Mouse (Mus musculus) testis, postnatal 14 days (tissue): ENCODE measurements at regions not wholly inside any gene's neighbourhood (a gene's known extent, or its start where the extent isn't known, plus 50 kb on each side); places are given as distances from the start of the nearest gene placed in this dataset.

Source experiments
- DNase-seq: peaks from one replicate; pipeline ENCODE4 v3.0.0; 2021; ENCODE audit warnings: low spot score

DNA sequence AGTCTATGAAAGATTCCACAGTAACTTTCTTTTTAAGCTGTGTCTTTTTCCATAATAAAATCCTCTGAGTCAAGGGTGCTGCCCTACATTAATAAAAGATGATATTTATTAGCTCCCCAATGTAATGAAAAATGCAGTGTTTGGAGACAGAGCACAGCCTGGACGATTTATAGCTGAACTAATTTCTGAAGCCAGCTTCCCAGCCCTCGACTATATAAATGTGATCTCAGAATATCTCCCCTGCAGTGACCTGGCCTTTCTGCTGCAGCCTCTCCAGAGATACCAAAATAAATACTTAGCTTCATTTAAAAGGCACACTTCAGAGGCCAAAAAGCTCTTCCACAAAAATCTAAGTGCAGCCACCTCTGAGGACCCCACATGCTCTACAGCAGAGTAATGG is 534.7 kb downstream of the Zfp619 start:
- no peak for DNase-seq

DNA sequence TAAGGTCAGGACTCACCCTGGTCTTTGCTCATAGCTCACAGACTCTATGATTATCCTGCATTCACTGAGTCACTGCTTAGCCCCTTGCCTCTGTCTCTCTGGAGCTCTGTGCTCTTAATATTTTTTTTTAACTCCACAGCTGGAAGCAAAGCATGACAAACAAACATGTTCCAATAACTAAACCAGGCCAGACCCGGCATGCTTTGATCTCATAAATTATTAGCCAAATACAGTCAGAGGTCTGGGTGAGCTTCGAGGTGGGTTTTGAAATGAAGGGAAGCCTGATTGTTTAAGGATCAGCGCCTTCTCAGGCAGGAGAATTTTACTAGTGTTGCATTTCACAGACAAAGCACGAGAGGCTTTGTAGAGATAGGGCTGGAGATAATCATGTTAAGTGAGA is 541.3 kb downstream of the Zfp619 start:
- no peak for DNase-seq

DNA sequence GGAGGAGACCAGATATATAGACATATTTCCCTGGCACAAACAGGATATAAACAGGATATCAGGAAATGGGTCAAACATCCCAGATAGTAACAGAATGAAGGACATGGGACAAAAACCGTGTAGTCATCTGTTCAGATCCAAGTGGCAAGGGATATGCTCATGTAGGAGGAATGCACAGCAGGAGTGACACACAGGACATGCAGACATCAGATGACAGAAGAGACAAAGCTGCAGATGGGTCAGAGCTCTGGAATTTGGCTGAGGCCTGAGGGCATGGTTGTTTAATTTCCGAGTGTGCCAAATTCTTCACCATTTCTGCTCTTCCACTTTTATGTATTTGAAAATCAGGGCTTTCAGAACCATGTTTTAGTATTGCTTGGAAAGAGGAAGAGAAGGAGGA is 547.1 kb downstream of the Zfp619 start:
- no peak for DNase-seq

DNA sequence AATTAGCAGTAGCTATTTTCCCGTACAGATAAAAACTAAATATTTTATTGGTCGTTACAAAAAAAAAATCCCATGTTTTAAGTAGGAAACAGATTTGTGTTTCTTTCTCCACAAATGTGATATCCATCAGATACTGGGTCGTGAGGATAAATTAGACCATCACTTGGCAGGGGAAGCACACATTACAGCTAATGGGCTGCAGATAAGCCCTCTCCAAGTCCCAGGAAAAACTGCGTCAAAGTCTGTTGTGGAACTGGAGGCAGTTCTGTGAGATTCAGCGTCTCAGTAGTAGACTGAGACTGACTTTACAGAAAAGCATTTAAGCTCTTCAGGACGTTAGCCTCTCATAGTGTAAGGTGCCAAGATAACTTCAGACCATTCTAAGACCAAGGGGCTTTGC is 548.0 kb downstream of the Zfp619 start:
- DNase-seq: no peak

DNA sequence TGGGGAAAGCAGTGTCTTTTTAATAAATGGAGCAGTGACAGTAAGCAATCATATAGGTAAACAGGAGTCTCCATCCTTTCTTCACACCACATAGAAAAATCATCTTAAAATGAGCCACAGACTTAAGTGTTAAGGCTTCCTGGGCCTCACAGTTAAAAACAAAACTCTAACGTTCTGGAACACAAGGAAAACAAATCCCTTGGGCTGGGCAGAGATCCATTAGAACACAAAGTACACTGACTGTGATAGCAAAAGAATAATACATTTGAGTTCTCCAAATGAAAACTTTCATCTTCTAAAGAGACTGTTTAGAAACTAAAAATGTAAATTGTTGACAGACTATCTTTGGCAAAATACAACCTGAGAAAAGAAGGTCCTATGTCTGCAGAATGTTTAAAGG is 549.8 kb downstream of the Zfp619 start:
- DNase-seq: peak; percentile 7

DNA sequence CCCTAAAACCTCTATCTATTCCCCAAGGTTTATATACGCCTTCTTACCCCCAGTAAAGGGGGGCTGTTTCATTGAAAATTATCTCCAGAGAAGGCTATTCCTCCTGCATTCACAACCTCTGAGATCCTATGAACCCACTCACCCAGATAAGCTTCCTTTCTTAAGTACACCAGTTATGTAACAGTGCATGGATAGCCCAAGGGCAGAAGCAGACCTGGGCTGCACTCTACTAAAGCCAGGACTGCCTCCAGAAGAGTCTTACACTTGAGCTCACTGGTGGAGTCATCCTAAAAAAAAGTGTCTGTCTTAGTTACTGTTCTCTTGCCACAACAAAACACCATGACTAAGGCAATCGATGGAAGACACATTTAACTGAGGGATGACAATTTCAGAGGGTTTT is 553.7 kb downstream of the Zfp619 start:
- DNase-seq: no peak

DNA sequence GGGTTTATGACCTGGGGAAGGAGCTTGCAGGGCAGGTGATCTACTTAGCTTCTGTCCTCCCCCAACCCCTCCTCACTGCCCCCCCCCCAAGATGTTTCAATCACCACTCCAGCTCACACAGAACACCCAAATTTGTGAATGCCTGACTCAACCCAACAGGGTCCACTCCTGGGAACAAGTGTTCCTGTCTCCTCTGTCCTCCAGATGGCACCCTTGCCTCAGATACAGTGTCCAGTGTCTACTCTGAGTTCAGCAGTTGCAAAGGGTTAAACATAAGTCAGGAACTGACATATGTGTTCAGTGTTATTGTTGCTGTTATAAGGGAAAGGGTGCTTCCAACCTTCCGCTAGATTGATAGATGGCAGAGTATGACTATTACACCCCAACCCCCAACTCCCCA is 554.9 kb downstream of the Zfp619 start:
- no peak for DNase-seq

DNA sequence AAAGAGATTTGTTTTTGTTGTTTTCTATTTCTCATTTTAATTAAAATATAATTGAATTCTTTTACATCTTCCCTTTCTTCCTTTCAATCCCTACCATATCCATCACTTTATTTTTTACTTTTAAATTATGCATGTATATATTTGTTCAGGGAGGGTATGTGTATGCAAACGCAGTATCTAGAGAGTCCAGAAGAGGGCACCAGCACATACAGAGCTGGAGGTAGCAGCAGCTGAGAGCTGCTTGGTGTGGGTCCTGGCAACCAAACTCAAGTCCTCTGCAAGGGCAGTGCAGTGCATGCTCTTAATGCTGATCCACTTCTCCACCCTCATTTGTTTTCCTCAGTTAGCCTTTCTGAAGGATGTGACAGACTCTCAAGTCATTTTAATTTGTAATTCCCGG is 568.7 kb downstream of the Zfp619 start:
- DNase-seq: no peak

DNA sequence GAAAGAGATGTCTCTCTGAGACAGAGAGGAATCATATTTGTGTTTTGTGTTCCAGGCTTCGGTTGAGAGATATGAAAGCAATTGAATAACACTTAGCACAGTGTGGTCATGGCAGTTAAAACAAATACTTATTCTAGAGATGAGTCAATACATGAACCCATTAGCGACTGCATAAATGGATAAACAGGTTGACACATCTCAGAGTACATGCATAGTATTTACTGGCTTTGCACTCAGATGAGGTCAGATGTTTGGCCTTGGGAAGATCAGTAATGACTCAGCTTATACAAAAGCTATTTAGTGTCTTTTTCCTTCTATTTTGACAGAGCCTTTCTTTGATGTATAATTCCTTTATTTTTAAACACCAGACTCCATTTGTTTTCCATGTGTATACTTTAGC is 579.5 kb downstream of the Zfp619 start:
- DNase-seq: no peak

DNA sequence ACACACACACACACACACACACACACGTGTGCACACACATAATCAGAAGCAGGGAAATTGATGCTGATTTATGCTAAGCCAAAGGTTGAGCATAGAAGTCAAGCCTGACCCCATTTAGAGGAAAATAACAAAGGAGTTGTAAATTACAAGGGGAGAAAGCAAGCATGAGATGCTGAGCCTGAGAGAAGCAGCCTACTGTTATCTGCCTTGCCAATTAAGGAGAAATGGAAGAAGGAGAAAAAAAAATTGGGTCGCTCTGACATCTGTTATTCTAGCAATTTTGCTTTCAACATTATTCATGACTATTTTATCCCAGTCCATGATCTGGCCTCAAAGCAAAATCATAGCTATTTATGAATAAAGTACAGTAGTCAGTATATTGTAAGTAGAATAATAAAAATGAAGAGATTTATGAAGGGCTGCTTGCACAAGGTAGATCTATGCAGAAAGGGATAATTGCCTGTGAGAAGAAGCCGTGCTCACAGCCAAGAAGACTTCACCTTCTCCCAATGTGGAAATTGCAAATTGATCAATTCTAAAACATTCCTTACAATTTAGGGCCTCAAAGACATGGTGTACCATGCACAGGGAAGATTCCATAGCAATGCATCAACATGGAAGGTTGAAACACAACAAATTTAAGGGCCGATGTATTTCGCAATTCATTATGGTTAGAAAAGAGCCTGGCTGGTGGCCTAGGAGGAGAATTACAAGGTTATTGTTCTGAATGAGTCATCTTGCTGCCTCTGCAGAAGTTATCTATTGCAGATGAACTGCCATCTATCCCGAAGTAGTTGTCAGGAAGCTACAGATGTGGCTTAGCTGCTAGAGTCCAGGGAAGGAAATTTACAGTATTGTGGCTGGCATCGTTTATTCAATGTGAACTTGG is 585.7 kb downstream of the Zfp619 start:
- DNase-seq: no peak

DNA sequence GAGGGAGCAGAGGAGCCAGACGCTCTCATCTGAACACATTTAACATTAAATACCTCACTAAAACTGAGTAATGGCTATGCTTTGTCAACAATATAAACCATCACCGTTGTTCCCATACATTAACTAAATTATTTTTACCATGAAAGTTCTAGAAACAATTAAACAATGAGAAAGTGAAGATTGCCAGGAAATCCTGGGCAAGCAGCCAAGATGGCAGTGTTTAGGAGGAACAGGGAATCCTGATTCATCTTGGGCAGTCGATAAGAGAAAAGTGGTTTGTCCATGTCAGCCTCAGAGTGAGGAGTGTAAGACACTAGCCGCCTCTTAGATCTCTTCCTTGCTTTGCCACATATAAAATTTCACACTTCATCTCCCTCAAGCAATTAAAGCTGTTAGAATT is 625.3 kb downstream of the Zfp619 start:
- DNase-seq: peak; percentile 6

DNA sequence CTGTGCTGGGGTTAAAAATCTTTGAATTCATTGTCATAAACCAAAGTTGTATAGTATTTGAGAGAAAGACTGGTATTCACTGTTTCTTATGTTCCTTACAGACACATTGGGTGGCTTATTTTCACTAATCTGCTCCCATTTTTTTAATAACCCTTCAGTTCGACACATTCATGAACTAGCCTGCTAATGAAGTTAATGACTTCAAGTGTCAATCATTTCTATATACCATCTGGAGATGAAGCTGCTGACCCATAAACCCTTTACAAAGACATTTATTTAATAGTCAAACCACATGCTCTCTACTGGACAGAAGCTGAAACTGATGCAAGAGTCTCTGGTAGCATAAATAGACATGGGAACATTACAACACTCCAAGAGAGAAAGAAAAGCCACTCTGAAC is 626.9 kb downstream of the Zfp619 start:
- no peak for DNase-seq

DNA sequence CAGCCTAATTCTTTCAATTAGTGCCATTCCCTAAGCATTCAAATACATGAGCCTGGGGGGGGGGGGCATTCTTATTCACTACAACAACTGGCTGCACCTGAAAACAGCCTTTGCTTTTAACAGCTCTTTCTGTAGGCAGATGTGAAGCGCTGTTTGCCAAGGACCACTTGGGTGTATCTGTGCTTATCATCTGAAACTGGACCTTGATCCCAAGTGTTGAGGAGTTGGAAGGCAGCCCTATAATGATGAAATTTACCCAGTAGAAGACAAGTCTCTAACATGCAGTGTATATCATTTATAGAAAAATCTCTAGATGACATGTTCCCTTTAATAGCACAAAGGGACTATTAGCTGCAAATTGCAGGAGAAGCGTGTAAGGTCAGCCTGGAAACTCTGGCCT is 660.0 kb downstream of the Zfp619 start:
- DNase-seq: no peak

DNA sequence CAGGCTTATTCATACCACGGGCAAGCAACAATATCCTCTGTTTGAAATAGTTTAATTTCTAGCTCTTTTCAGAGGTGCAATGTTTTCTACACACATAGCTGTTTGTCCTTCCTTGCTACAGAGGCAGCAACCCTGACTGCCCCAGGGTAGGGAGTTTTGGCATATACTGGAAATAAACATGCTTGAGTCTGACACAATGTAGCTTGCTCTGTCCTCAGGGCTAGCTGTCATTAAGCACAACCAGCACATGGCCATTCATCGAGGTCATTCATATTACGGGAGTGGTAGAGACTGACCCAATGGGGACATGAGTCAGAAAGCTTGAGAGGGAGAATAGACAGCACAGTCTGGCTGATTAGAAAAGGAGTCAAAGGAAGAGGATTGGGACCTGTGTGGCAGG is 677.8 kb downstream of the Zfp619 start:
- no peak for DNase-seq

DNA sequence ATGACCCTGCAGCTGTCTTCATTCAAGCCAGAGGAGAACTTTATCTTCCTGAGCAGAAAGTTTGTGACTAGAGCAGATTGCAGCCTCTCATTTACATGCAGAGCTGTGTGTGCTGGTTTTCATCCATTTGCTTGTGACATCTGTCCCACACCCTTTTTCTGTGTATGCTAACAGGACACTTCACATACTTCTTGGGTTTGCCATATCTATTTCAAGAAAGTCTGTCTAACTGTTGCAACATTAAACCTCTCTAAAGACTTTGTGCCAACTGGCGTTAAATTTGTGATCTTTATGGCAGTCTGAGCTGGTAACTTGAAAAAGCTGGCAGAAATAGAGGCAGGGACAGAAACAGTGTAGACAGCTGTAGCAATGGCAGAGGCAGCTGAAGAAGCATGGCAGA is 685.0 kb downstream of the Zfp619 start:
- DNase-seq: no peak

DNA sequence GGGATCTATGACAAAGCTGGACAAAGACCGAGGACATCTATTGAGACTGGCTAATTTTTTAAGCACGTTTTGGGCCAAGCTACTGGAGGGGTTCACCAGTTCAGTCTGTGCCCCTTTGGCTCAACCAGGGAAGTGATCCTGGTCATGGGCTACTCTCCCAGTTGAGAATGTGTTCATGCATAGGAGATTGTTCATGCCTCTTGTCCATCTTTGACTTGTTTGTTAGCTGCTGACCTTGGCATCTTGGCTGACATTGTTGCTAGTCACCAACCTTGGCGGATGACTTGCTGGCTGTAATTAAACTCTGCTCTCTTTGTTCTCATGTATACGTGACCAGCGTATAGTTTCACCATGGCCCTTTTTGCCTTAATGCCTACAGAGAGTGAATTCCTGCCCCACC is 686.2 kb upstream of the Vstm2b start:
- no peak for DNase-seq

DNA sequence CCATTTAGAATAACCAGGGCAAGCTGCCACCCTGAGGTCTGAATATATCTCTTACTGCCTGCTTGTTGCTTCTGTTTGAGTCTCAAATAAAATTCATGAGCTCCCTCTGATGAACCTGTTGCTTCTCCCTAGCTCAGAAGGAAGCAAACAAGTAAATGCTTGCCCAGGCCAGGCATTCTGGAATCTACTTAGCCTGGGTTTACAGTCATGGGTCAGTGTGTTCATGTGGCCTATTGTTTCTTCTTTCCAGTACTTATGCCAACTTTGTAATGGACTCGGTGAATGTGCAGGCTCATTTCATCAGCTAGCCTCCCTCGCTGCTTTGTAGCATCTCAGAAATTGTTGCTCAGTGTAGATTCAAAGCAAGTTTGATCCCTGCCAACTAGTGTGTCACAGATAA is 685.6 kb upstream of the Vstm2b start:
- DNase-seq: no peak

DNA sequence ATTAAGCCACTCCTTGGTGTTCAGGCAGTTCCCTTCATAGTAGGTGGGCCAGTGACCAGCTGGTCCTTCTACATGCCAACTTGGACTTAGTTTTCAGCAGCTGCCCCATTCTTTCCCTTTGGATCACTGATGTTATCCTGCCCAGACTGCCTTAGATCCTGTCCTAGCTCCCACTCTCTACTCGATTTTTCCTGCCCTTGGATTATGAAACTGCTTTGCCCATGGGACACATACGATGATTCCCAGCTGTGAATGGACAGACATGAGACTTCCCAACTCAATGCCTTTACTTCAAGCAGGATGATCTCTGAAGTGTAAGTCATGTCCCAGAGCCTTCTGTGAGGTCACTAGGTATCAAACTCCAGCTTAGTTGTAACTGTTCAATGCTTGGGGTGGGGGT is 684.5 kb upstream of the Vstm2b start:
- no peak for DNase-seq

DNA sequence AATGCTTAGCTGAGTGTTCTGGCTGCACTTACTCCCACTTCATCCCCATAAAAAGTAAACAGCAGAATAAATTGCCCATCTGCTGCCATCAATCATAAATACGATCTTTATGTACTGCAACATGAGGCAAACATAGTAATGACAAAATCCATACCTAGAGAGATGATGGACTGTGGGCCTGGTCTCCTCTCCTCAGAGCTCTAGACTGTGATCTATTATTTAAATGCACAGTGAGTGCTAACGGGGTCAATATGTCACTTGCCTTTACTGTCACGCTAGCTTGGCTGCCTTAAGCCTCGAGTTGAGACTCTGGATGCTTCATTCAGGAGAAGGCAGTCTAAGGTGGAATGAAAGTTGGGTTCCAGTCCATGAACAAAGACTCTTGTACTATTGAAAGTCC is 683.7 kb upstream of the Vstm2b start:
- no peak for DNase-seq

DNA sequence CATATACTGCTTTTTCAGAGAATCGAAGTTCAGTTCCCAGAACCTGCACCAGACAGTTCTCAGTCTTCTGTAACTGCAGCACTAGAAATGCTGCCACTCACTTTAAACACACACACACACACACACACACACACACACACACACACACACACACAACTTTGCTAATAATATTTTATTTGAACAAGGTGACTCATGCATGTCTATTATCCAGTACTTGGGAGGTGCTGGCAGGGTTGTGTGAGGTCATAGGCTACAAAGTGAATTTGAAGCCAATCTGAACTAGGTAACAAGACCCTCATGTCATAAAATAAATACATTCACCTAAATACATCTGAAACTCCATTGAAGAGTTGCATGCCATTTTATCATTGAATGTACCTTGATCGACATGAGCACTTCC is 682.9 kb upstream of the Vstm2b start:
- no peak for DNase-seq

DNA sequence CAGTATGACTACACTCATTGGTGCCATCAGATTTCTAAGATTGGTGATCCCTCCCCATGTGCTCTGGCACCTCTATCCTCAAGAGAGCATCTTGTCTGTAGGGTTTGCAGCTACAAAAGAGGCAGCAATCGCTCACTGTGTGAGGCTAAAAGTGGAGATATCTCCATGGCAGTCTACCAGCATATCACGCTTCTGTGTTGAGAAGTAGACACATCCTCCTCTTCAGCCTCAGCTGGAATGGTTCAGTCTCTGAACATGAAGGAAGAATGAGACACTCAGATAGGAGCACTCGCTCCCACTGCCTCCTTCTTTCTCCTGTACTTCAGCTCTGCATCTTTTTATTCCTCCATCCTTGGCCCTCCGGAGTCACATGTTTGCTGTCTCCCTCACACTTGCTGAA is 677.6 kb upstream of the Vstm2b start:
- DNase-seq: no peak

DNA sequence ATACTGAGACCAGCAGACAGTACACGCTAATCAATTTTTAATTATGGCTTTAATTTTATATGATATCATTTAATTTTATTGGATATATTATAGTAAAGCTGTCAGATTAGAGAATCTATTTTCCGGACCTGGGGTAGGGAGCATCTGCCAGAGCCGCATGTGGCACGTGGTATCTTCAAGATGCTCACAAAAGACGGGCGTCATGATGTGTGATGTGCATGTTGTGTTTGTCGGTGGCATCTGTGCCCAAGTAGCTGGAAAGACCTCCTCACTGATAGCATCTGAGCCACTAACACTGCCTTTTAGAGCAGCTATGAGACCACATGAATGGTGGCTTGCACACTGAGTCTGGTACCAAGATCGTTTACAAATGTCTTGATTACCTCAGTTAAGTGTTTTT is 652.9 kb upstream of the Vstm2b start:
- no peak for DNase-seq

DNA sequence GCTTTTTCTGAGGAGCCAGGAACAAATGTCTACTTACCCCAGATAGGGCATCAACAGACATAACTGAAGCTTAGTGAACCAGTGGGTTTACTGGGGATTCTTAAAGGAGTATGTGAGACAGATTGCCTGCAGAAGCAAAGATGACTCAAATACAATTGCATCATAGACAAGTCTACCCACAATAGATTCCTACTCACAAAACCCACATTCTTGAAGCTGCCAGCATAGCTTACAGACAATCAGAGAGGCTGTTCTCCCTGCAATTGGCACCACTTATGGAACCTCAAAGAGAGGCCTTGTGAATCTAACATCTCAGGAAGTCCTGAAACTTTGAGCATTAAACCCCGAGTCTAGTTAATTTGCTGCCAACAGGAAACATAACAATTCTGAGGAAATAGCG is 649.6 kb upstream of the Vstm2b start:
- no peak for DNase-seq

DNA sequence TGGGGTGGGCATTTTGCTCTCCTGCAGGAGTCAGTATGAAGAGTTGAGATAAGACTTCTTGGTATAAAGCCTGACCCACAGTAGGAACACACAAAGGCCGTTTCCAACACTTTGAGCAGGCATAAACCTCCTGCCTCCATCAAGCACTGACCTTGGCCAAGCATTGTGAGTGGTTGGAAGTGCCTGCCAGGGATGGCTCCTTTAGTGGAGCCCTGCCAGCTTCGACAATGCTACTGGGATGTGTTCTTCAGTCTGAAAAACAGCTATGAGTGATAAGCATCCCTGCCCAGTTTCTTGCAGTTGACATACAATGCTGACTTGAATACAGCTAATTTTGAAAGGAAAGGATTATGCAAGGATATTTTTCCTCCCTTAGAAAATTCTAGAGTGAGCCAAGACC is 644.6 kb upstream of the Vstm2b start:
- DNase-seq: no peak
